Mouse (Mus musculus) forebrain, embryonic 15.5 days (tissue): ENCODE results near the gene Myd88. TPM values are rescaled to one million over a fixed set of nuclear protein-coding genes. Genes with fewer than 3 reads are reported as not detected.

Source experiments
- polyA plus RNA-seq: library from polyadenylated mRNA; unstranded; fragments of >200 nt; fragmentation: Nextera tagmentation; extraction: Ambion mirVana; gene quantifications from 2 replicates; pipeline ENCODE4 v1.2.1, GENCODE M21; 2015

The Myd88 gene
- polyA plus RNA-seq, 1 experiment from 2014 or later: 4.7 TPM

Other genes with a start within 250 kb of the Myd88 start
- gene Plcd1, start 247.9 kb downstream of the Myd88 start, polyA plus RNA-seq: 11.7 and 14.6 TPM in 2 replicates
- 0.36 and 1.00 TPM in 2 replicates for gene Dlec1, start 238.9 kb downstream of the Myd88 start, polyA plus RNA-seq
- 1.4 and 1.8 TPM in 2 replicates for gene Acaa1b, start 184.3 kb downstream of the Myd88 start, polyA plus RNA-seq
- not detected in 2 replicates for gene Gm47289, start 182.2 kb downstream of the Myd88 start, polyA plus RNA-seq
- 0.11 TPM in 1 of 2 replicates, not detected in the other for gene Slc22a13, start 132.3 kb downstream of the Myd88 start, polyA plus RNA-seq
- gene Oxsr1, start 19.0 kb downstream of the Myd88 start, polyA plus RNA-seq: 13.8 and 14.1 TPM in 2 replicates
- gene Acaa1a, start 1.7 kb downstream of the Myd88 start, polyA plus RNA-seq: 105 and 111 TPM in 2 replicates
- 3.3 and 3.4 TPM in 2 replicates for gene Xylb, start 16.0 kb upstream of the Myd88 start, polyA plus RNA-seq
- 0.08 TPM in 1 of 2 replicates, not detected in the other for gene Slc22a14, start 24.1 kb upstream of the Myd88 start, polyA plus RNA-seq
- 53.8 and 55.0 TPM in 2 replicates for gene Acvr2b, start 60.7 kb upstream of the Myd88 start, polyA plus RNA-seq
- gene Exog, start 103.5 kb upstream of the Myd88 start, polyA plus RNA-seq: 56.7 and 59.7 TPM in 2 replicates
- gene Scn5a, start 237.6 kb upstream of the Myd88 start, polyA plus RNA-seq: 0.79 TPM in 2 replicates